Mouse (Mus musculus): ENCODE results near the gene Trmt13. TPM values are rescaled to one million over a fixed set of nuclear protein-coding genes. Genes with fewer than 3 reads are reported as not detected.

The Trmt13 gene
- polyA plus RNA-seq, 1 experiment from 2014 or later: 31.1 TPM

DNA sequence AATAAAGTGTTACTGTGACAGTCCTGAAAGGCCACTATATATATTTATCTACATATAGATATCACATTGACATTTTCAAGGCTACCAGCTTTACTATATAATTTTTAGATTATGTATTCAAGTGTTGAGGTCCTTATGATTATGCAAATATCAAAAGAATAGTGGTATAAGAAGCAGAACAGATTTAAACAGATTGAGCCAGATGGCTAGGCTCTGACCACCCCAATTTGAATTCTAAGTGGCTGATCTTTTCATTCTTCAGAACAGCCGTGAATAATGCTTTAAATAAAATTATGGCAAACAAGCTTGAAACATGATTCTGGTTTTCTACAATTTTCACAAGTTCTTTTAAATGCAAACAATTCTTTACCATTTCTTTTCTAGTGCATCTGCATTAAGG is 17.1 kb upstream of the Trmt13 start:
- no peak overlapping the region for H3K9ac ChIP-seq
- H3K27ac ChIP-seq (replicated peaks): no peak overlapping the region
- H3K4me3 ChIP-seq (replicated peaks): no peak overlapping the region
- WGBS: 67% methylated on average over 1 of the region's 1 CpGs
- H3K27me3 ChIP-seq: no peaks in the 10 kb centered on the region
- no peak for ATAC-seq (ENCODE audit: insufficient number of reproducible peaks, low FRiP score, low TSS enrichment, low read depth)
- H3K4me2 ChIP-seq (replicated peaks): no peak overlapping the region
- peaks cover 48% of the 10 kb centered on the region for H3K36me3 ChIP-seq
- H3K9me3 ChIP-seq (replicated peaks): no peaks in the 10 kb centered on the region
- no peaks in the 10 kb centered on the region for H3K4me1 ChIP-seq

DNA sequence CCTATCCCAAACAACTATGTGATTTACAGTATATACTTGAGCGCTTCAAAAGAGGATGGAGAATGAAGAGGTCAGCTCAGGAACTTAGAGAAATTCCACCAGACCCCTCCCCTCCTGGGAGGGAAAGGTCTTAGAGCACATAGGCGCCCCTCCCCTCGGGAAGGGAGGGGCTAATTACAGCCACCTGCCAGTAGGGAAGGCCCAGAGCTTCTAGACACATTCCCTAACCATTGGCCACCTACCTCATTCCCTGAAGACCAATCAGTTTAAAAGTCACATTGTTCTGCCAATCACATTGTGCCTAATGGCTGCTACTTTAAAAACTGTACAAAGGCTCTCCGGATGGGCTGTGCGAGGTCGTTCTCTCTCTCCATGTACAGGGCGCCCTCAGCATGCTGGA is 8.3 kb upstream of the Trmt13 start:
- 92% methylated on average over 7 of the region's 7 CpGs for WGBS
- no peak overlapping the region for H3K4me2 ChIP-seq (replicated peaks)
- no peaks in the 10 kb centered on the region for H3K4me1 ChIP-seq
- H3K27ac ChIP-seq (replicated peaks): no peak overlapping the region
- no peak overlapping the region for H3K4me3 ChIP-seq (replicated peaks)
- H3K9me3 ChIP-seq (replicated peaks): no peaks in the 10 kb centered on the region
- no peak for ATAC-seq (ENCODE audit: insufficient number of reproducible peaks, low FRiP score, low TSS enrichment, low read depth)
- H3K9ac ChIP-seq: no peak overlapping the region
- H3K27me3 ChIP-seq: no peaks in the 10 kb centered on the region
- H3K36me3 ChIP-seq: peaks cover 15% of the 10 kb centered on the region; the same call in 1 of the 2 replicates

DNA sequence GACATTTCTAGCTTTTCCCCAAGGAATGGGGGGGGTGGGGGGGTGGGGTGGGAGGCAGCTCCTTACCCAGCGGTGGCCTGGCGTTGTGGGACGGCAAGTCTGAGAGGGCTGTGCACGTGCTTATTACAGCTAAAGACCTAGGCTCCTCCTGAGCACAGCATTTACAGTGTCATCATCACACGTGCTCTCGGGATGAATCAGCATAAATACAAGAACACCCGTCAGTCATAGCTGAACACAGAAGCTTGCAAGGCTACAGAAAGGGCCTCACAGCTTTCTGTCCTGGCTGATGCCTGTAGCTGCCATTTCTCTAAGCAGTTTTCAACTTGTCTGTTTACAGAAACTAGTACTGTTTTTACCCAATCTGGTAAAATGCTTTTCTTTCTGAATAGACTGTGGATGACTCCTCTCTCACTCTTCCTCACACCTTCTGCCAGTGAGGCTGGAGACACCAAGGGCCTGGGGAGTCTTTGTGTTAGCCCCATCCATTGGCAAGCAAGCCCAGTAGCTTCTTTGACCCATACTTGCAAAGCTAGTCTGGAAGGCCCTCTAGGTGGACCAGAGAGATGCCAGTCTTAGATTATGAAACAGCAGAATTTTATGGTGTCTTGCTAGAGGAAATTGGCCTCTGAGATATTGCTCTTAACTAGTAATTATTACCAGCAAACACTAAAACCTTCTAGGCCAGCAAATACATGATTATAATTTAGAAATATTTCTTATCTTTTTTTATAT is 6.4 kb upstream of the Trmt13 start:
- Histone ChIP-seq H3K27ac (replicated peaks) (no peak overlapping the region), H3K9me3 (replicated peaks) (no peaks in the 10 kb centered on the region), H3K9ac (no peak overlapping the region), H3K36me3 (peaks cover 22% of the 10 kb centered on the region), H3K4me1 (no peaks in the 10 kb centered on the region), H3K4me2 (replicated peaks) (no peak overlapping the region), H3K4me3 (replicated peaks) (no peak overlapping the region), H3K27me3 (no peaks in the 10 kb centered on the region)
- WGBS: 86% methylated on average over 7 of the region's 7 CpGs
- ATAC-seq (ENCODE audit: insufficient number of reproducible peaks, low FRiP score, low TSS enrichment, low read depth): no peak

DNA sequence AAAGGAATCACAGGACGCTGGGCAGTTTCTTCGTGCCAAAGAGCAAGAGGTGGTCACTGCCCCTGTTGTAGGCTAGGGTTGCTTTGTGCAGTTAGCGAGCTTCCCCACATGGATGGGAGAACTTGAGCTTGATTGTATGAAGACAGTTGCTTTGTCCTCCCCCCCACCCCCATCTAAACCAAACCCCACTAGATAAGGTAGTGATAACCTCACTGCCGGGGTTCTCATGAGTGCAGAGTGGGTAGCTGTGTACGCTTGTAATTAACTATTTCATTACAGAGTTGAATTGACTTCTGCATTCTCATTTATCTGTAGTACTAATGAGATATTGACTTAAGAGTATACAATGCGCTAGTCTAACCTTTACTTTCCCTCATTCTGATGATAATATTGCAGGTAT is 4.5 kb upstream of the Trmt13 start:
- Histone ChIP-seq H3K36me3 (peaks cover 40% of the 10 kb centered on the region), H3K4me2 (replicated peaks) (no peak overlapping the region), H3K4me3 (replicated peaks) (no peak overlapping the region), H3K27ac (replicated peaks) (no peak overlapping the region), H3K9ac (no peak overlapping the region), H3K4me1 (no peaks in the 10 kb centered on the region), H3K27me3 (no peaks in the 10 kb centered on the region), H3K9me3 (replicated peaks) (no peaks in the 10 kb centered on the region)
- ATAC-seq (ENCODE audit: insufficient number of reproducible peaks, low FRiP score, low TSS enrichment, low read depth): no peak
- 88% methylated on average over 6 of the region's 6 CpGs for WGBS

DNA sequence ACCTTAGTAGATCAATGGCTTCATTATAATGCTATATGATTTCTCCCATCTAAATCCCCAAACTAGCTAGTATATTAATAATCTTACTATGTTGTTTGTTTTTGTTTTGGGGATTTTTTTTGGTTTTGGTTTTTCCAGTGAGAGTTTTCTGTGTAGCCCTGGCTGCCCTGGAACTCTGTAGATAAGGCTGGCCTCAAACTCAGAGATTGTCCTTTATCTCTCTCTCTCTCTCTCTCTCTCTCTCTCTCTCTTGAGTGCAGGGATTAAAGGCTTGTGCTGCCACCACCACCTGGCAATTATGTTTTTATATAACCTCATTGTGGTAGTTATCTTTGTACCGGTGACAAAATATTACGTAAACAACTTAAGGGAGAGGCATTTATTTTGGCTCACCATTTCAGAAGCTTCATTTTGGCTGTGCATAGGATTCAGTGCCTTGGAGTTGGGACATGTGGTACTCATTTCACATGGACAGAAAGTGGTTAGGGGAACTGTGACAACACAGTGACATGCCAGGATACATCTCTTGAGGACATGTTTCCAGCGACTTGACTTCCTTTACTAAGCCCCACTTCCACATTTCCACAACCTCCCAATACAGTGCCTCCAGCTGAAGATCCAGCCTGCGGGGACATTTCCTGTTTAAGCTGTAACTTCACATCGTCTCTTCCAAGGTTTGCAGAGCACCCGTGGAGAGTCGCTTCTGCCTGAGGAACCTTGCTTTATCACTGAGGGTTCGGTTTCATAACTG is 1.1 kb upstream of the Trmt13 start:
- 88% methylated on average over 8 of the region's 8 CpGs for WGBS
- H3K36me3 ChIP-seq: peaks cover 44% of the 10 kb centered on the region
- no peaks in the 10 kb centered on the region for H3K4me1 ChIP-seq

DNA sequence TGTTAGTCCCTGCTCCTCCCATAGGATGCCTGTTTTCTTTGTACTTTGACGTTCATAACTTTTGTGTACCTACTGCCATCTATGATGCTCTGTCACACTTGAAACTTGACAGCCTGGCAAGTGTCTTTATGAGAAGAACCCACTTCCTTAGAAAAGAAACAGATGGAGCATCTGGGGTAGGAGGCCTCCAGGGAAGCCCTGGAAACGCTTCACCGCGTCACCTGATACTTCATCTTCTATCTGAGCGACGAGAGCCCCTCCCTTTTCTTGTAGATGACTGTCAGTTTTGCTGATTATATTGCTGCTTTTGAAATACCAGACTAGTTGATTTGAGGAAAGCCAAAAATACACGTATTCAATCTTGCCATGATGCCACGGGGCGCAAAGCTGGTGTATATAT is 9.8 kb downstream of the Trmt13 start:
- no peak for ATAC-seq (ENCODE audit: insufficient number of reproducible peaks, low FRiP score, low TSS enrichment, low read depth)
- Histone ChIP-seq H3K27ac (replicated peaks) (no peak overlapping the region), H3K36me3 (peaks cover 12% of the 10 kb centered on the region; the same call in 1 of the 2 replicates), H3K9ac (no peak overlapping the region), H3K4me1 (no peaks in the 10 kb centered on the region), H3K4me2 (replicated peaks) (no peak overlapping the region), H3K9me3 (replicated peaks) (no peaks in the 10 kb centered on the region), H3K27me3 (no peaks in the 10 kb centered on the region), H3K4me3 (replicated peaks) (no peak overlapping the region)
- 49% methylated on average over 9 of the region's 9 CpGs for WGBS

More for the DNA sequence above, 1.1 kb upstream of the Trmt13 start:
- Histone ChIP-seq H3K27ac (replicated peaks) (no peak overlapping the region), H3K9ac (no peak overlapping the region), H3K9me3 (replicated peaks) (no peaks in the 10 kb centered on the region), H3K4me2 (replicated peaks) (no peak overlapping the region), H3K4me3 (replicated peaks) (no peak overlapping the region), H3K27me3 (no peaks in the 10 kb centered on the region)
- no peak for ATAC-seq (ENCODE audit: insufficient number of reproducible peaks, low FRiP score, low TSS enrichment, low read depth)

DNA sequence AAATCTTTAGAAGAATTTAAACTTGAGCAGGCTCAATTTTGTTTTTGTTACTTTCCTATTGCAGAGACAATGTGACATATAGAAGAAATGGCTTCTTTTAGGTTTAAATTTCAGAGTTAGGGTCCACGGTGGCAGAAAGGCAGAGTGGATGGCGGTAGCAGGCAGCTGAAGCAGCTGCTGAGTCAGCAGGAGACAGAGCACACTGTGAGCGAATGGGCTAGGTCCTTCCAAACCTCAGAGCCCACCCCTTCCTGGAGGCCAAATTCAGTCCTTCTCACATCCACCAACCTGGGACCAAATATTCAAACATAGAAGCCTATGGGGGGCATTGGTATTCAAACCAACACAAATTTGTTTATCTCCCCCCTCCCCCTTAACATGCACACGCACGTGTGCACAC is 12.6 kb downstream of the Trmt13 start:
- no peak overlapping the region for H3K9ac ChIP-seq
- H3K27me3 ChIP-seq: no peaks in the 10 kb centered on the region
- no peak overlapping the region for H3K27ac ChIP-seq (replicated peaks)
- no peak overlapping the region for H3K4me2 ChIP-seq (replicated peaks)
- 88% methylated on average over 5 of the region's 5 CpGs for WGBS
- ATAC-seq (ENCODE audit: insufficient number of reproducible peaks, low FRiP score, low TSS enrichment, low read depth): no peak
- H3K36me3 ChIP-seq: no peaks in the 10 kb centered on the region
- H3K9me3 ChIP-seq (replicated peaks): no peaks in the 10 kb centered on the region
- no peak overlapping the region for H3K4me3 ChIP-seq (replicated peaks)
- H3K4me1 ChIP-seq: no peaks in the 10 kb centered on the region

DNA sequence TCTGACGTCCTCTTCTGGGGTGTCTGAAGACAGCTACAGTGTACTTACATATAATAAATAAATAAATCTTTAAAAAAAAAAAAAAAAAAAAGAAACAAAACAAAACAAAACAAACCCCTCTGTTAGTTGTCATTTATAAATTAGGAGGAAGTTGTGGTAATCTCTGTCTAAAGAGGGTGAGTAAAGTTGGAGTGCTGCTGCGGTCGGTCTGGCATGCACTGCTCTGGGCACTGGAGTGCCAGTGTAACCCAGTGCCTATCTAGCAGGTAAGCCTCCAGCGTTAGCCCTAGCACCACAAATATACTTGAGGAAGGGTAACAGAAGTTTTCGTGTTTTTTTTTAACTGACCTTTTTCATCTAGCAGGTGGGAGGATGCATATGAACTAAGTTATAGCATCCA is 13.4 kb downstream of the Trmt13 start:
- Histone ChIP-seq H3K9me3 (replicated peaks) (no peaks in the 10 kb centered on the region), H3K36me3 (no peaks in the 10 kb centered on the region), H3K4me1 (0 out of 2 replicates have a peak, but pooled peaks cover under 1% of the 10 kb centered on the region), H3K27me3 (no peaks in the 10 kb centered on the region), H3K27ac (replicated peaks) (no peak overlapping the region), H3K4me3 (replicated peaks) (no peak overlapping the region), H3K9ac (no peak overlapping the region), H3K4me2 (replicated peaks) (no peak overlapping the region)
- no peak for ATAC-seq (ENCODE audit: insufficient number of reproducible peaks, low FRiP score, low TSS enrichment, low read depth)
- WGBS: 85% methylated on average over 5 of the region's 5 CpGs

DNA sequence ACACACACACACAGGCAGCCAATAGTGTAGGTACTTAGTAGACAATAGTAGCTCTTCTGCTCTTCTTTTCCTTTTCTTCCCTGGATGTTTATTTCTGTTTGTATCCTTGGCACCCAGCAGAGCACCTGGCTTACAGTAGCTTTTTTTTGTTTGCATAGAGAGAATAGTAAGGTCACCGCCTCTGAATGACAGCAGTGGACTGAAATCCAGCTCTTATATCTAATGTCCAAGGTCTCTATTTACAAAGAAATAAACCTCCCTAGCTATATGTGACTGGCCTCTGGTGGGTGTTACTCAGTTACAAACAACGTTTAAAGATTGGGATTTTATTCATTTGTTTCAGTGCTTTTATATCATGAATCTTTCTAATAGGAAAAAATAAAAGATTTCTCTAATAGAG is 14.7 kb downstream of the Trmt13 start:
- no peak overlapping the region for H3K4me3 ChIP-seq (replicated peaks)
- H3K36me3 ChIP-seq: no peaks in the 10 kb centered on the region
- 88% methylated on average over 2 of the region's 2 CpGs for WGBS
- no peaks in the 10 kb centered on the region for H3K9me3 ChIP-seq (replicated peaks)
- no peaks in the 10 kb centered on the region for H3K27me3 ChIP-seq
- no peak overlapping the region for H3K9ac ChIP-seq
- H3K27ac ChIP-seq (replicated peaks): no peak overlapping the region
- H3K4me2 ChIP-seq (replicated peaks): no peak overlapping the region
- H3K4me1 ChIP-seq: 0 out of 2 replicates have a peak, but pooled peaks cover 5% of the 10 kb centered on the region
- ATAC-seq (ENCODE audit: insufficient number of reproducible peaks, low FRiP score, low TSS enrichment, low read depth): no peak

DNA sequence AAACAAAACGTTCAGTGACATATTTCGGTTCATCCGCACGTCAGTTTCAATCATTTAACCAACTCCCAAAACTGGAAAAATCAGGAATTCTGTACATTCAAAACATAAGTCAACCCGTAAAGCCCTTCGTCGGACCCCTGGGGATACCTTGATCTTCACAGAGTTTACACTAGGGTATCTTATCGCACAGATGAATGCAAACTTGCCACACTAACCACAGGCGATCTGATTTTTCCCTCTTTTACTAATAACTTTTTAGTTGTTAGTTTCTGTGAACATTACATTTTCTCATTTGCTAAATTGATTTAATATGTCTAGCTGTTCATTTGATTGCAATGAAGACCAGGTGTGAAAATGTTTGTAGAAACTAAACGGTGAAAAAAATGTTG is 18.8 kb downstream of the Trmt13 start:
- H3K9me3 ChIP-seq (replicated peaks): no peaks in the 10 kb centered on the region
- H3K27me3 ChIP-seq: no peaks in the 10 kb centered on the region
- H3K4me2 ChIP-seq (replicated peaks): peak overlapping the region; percentile 71
- H3K36me3 ChIP-seq: peaks cover 12% of the 10 kb centered on the region
- H3K27ac ChIP-seq (replicated peaks): no peak overlapping the region
- H3K4me1 ChIP-seq: peaks cover 10% of the 10 kb centered on the region; the same call in 1 of the 2 replicates
- ATAC-seq (ENCODE audit: insufficient number of reproducible peaks, low FRiP score, low TSS enrichment, low read depth): no peak
- peak overlapping the region; percentile 91 for H3K4me3 ChIP-seq (replicated peaks)
- 5% methylated on average over 10 of the region's 10 CpGs for WGBS
- peak overlapping the region; percentile 69 for H3K9ac ChIP-seq

DNA sequence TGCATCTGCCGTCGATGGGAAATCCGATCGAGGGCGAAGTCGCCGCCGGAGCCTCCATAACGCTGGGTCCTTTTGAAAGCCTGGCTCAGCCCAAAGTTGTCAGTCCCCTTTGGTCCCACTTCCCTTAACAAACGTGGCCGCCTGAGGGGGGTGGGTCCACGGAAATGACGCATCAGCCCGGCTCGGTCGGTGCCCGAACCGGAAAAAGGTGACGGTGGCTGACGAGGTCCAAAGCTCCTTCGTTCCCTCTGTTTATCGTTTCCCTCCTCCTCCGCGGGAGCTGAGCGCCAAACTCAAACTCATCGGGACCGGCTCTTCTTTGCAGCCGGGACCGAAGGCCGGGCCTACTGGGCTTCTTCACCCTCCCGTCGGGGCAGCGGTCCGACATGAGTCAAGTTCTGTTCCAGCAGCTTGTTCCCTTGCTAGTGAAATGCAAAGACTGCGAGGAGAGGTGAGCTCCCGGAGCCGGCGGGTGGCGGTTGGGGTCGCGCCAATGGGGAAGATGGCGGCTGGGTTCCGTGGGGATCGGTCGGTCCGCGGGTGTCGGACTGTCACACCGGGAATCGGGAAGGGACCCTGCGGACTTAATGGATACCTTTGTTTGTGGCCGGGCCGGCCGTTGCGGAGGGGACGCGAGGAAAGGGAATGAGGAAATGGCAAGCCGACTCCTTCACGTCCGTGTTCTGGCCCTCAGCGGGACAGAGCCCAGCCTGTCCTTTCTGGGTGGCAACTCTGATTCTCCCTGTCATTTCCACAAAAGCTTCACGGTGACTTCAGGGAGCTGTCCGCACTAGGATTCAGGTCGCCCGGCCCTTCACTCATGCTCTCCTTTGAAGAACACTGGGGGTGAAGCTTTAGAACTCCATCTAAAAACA is 19.4 kb downstream of the Trmt13 start, which contains the start of gene Sass6:
Gene Sass6, plus strand, starts transcription at position 255 of the 875 bp plus-strand sequence.
- Histone ChIP-seq H3K36me3 (peaks cover 17% of the 10 kb centered on the region), H3K27me3 (no peaks in the 10 kb centered on the region), H3K9ac (peak within 1 kb of the TSS; percentile 78), H3K4me3 (replicated peaks) (peak within 1 kb of the TSS; percentile 91), H3K4me2 (replicated peaks) (peak within 1 kb of the TSS; percentile 71), H3K27ac (replicated peaks) (peak within 1 kb of the TSS; percentile 92), H3K4me1 (peaks cover 10% of the 10 kb centered on the region; the same call in 1 of the 2 replicates), H3K9me3 (replicated peaks) (no peaks in the 10 kb centered on the region)
- WGBS: under 1% methylated on average over 63 of the region's 65 CpGs
- peak; percentile 96 for ATAC-seq (ENCODE audit: insufficient number of reproducible peaks, low FRiP score, low TSS enrichment, low read depth)
